Mouse (Mus musculus) forebrain, embryonic 11.5 days (tissue): ENCODE results near the gene Eif3l. TPM values are rescaled to one million over a fixed set of nuclear protein-coding genes. Genes with fewer than 3 reads are reported as not detected.

Experiments used
- ATAC-seq: fragments of 200-750 bp; cut with Nextera tagmentation; replicated peaks from 2 replicates; pipeline ENCODE4 v1.8.0; 2017; ENCODE audit warnings: moderate TSS enrichment; ENCODE audit not compliant: low FRiP score
- DNase-seq: peaks from one replicate; pipeline ENCODE4 v3.0.0-alpha.2; 2017; ENCODE audit warnings: low spot score
- H3K27ac ChIP-seq: fragments of 300-500 bp; sonication (generic); 2 replicates; pipeline ENCODE4 v1.5.1; 2014; ENCODE audit warnings: low read depth, low read length
- H3K27me3 ChIP-seq: fragments of 300-500 bp; sonication (generic); 2 replicates; pipeline ENCODE4 v1.6.1; 2014; ENCODE audit warnings: mild to moderate bottlenecking, low read length, mixed read lengths; ENCODE audit not compliant: control insufficient read depth, insufficient read depth
- H3K36me3 ChIP-seq: fragments of 300-500 bp; sonication (generic); 2 replicates; pipeline ENCODE4 v1.6.1; 2014; ENCODE audit warnings: mild to moderate bottlenecking, low read length, moderate library complexity, mixed read lengths; ENCODE audit not compliant: control insufficient read depth, insufficient read depth
- H3K4me1 ChIP-seq: fragments of 300-500 bp; sonication (generic); replicated peaks from 2 replicates; pipeline ENCODE4 v1.6.1; 2014; ENCODE audit warnings: low read length, mixed read lengths; ENCODE audit not compliant: control insufficient read depth, insufficient read depth
- H3K4me2 ChIP-seq: fragments of 300-500 bp; sonication (generic); 2 replicates; pipeline ENCODE4 v1.6.1; 2014; ENCODE audit warnings: low read depth, mild to moderate bottlenecking, low read length, moderate library complexity, mixed read lengths; ENCODE audit not compliant: severe bottlenecking
- H3K4me3 ChIP-seq: fragments of 300-500 bp; sonication (generic); 2 replicates; pipeline ENCODE4 v1.5.1; 2014; ENCODE audit warnings: low read depth, low read length
- H3K9ac ChIP-seq: fragments of 300-500 bp; sonication (generic); 2 replicates; pipeline ENCODE4 v1.6.1; 2014; ENCODE audit warnings: low read length
- H3K9me3 ChIP-seq: fragments of 300-500 bp; sonication (generic); 2 replicates; pipeline ENCODE4 v1.6.1; 2016; ENCODE audit warnings: low read length, mixed read lengths; ENCODE audit not compliant: control insufficient read depth
- WGBS: fragments of 180-500 bp; shearing (Covaris S2); extraction: QIAGEN DNeasy Blood & Tissue Kit; methylation state at CpG from one replicate; pipeline ENCODE4 v1.1.7; 2014; 5-methylcytosine and 5-hydroxymethylcytosine counted together
- polyA plus RNA-seq: library from polyadenylated mRNA; unstranded; fragments of >200 nt; fragmentation: Nextera tagmentation; extraction: Ambion mirVana; gene quantifications from 2 replicates; pipeline ENCODE4 v1.2.1, GENCODE M21; 2014

Eif3l gene
- polyA plus RNA-seq, 1 experiment from 2014 or later = 254 TPM

DNA sequence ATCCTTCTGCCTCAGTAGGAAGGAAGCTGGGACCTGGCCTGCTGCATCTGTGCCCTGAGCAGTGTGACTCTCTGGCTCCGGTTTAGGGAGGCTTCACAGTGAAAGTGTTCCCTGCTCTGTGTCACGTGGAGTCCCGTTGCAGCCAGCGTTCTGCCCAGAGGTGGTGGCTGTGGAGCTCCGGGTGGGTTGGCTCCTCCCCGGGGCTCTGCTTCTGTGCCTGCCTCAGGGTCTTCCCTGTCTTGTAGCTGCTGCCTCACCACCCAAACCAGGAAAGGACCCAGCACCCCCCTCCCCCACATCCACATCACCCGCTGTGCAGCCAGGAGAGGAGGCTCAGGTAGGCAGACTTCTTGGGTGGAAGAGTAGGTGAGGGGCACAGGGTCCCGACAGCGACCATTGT lies 44.5 kb downstream of the Eif3l start:
- H3K4me3 ChIP-seq = no peak overlapping the region
- H3K27me3 ChIP-seq = no peaks in the 10 kb centered on the region
- H3K27ac ChIP-seq = no peak overlapping the region
- ATAC-seq (no peak), DNase-seq (no peak)
- H3K4me2 ChIP-seq = no peak overlapping the region
- WGBS = 85% methylated on average over 9 of the region's 9 CpGs
- no peaks in the 10 kb centered on the region for H3K36me3 ChIP-seq
- no peaks in the 10 kb centered on the region for H3K9me3 ChIP-seq
- H3K4me1 ChIP-seq = no peaks in the 10 kb centered on the region
- H3K9ac ChIP-seq = no peak overlapping the region

DNA sequence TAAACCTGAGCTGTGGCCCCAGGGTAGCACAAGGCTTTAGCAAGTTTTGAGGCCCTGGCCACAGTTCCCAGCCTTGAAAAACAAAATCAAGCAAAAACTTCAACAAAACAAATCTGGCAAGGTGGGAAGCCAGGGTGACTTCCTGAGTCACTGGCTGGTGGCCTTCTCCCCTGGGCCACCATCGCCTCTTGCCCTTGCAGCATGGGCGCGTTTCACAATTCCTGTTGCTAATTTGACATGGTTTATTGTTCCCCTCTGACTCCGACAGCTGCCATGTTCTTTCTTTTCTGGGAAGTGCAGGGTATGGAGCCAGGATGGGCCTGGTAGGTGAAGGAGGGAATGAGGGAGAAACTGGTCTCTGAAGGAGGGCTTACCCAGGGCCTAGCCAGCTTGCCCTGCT lies 47.1 kb downstream of the Eif3l start:
- Histone ChIP-seq H3K27me3 (no peaks in the 10 kb centered on the region), H3K27ac (no peak overlapping the region), H3K9me3 (no peaks in the 10 kb centered on the region), H3K4me3 (no peak overlapping the region), H3K36me3 (no peaks in the 10 kb centered on the region), H3K4me2 (no peak overlapping the region), H3K9ac (no peak overlapping the region), H3K4me1 (no peaks in the 10 kb centered on the region)
- ATAC-seq = no peak
- DNase-seq = no peak
- WGBS = 90% methylated on average over 4 of the region's 4 CpGs

DNA sequence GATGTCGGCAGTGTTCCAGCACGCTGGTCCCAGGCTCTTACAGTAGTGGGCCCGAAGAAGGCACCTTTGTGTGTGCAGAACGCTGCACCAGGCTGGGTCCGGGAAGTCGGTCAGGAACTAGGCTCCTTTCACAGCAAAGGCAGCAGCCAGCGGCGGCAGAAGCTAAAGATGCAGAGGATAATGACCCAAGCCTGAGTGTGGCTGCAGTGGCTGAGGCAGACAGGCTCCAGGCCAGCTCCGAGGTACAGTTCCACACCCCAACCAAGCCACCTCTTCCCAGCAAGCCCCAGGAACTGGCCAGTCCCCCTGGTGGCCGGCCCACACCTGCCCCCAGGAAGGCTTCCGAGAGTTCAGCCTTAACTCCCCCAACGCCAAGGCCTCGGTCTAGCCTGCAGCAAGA lies 47.6 kb downstream of the Eif3l start:
- no peak overlapping the region for H3K4me3 ChIP-seq
- H3K36me3 ChIP-seq = no peaks in the 10 kb centered on the region; the same call in 1 of the 2 replicates

DNA sequence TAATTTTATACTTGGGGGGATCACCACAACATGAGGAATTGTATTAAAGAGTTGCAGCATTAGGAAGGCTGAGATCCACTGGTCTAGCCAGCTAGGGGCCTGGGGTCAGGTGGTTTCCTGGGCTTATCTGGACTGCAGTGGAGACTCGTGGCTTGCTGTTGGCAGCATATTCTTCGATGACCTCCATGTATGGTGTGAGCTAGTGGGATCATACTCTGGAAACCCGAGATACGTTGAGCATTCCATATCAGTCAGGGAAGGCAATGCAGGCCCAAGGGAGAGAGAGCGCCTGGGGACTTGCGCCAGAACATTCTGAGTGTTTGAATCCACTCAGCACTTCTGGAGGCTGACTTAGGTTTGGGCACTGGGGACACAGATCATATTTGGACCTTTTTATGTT lies 48.8 kb downstream of the Eif3l start:
- no peak overlapping the region for H3K4me3 ChIP-seq
- H3K9ac ChIP-seq = no peak overlapping the region
- H3K9me3 ChIP-seq = no peaks in the 10 kb centered on the region
- H3K36me3 ChIP-seq = no peaks in the 10 kb centered on the region; the same call in none of the 2 replicates
- no peaks in the 10 kb centered on the region for H3K4me1 ChIP-seq
- ATAC-seq (no peak), DNase-seq (no peak)
- no peak overlapping the region for H3K4me2 ChIP-seq
- H3K27me3 ChIP-seq = no peaks in the 10 kb centered on the region
- 89% methylated on average over 6 of the region's 6 CpGs for WGBS
- no peak overlapping the region for H3K27ac ChIP-seq

More for the DNA sequence above, 47.6 kb downstream of the Eif3l start:
- Histone ChIP-seq H3K27me3 (no peaks in the 10 kb centered on the region), H3K4me2 (no peak overlapping the region), H3K9ac (no peak overlapping the region), H3K9me3 (no peaks in the 10 kb centered on the region), H3K4me1 (no peaks in the 10 kb centered on the region), H3K27ac (no peak overlapping the region)
- WGBS = 84% methylated on average over 13 of the region's 13 CpGs
- DNase-seq (no peak), ATAC-seq (no peak)

DNA sequence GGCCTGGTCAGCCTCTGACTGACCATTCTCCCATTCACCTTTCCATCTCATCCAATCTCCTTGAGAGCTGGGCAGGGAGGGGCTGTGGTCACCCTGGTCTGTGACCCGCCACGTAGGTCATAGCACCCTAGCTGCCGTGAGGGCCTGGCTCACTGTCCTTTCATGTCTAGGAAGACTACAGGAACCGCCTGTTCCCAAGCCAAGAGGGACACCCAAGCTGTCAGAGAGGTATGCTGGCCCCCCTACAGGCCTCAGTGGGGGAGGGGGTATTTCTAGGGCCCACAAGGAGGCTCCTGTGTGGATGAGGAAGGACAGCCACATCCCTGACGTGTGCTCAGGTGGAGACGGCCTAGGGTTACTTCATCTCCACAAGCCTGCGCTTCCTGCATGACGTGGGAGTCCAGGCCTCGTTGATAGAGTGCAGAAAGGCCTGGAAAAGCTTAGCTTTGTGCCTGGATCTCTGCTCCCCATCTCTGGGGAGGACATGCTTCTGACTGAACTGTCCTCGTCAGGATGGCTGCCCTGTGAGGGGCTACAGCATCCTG lies 49.4 kb downstream of the Eif3l start:
- no peak for ATAC-seq
- no peaks in the 10 kb centered on the region for H3K9me3 ChIP-seq
- no peaks in the 10 kb centered on the region; the same call in none of the 2 replicates for H3K36me3 ChIP-seq

DNA sequence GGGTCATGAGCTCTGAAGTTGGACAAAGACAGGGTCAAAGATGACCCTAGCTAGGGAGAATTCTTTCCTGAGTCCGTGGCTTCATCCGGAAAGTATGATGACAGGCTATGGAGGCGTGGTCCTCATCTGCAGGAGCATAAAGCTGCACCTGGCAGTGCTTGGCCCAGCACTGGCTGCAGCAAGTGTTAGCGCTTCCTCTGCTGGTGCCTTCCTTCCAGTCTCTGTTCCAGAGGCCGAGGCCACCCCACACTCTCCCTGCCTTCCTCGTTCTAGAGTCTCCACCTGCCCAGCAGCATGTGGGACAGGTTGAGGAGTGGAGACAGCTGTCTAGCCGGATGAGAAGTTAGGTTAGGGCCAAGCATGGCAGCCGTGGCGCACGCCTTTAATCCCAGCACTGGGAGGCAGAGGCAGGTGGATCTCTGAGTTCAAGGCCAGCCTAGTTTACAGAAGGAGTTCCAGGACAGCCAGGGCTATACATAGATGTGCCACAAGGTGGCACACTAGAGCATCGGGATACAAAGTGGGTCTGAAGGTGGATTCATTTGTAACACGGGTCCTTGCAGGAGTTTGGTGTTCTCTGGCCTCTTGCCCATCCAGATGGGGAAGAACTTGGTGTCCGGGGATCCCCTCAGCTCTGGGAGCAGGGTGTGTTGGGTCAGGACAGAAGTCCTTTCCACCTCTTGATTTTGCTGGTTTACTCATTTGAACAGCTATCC lies 51.4 kb downstream of the Eif3l start:
- WGBS = 82% methylated on average over 13 of the region's 13 CpGs
- no peak for ATAC-seq
- H3K36me3 ChIP-seq = no peaks in the 10 kb centered on the region; the same call in none of the 2 replicates
- H3K9me3 ChIP-seq = no peaks in the 10 kb centered on the region
- no peak overlapping the region for H3K27ac ChIP-seq
- no peak overlapping the region for H3K4me3 ChIP-seq
- DNase-seq = peak; percentile 74
- no peaks in the 10 kb centered on the region for H3K4me1 ChIP-seq
- no peak overlapping the region for H3K4me2 ChIP-seq
- H3K27me3 ChIP-seq = no peaks in the 10 kb centered on the region
- no peak overlapping the region for H3K9ac ChIP-seq

More for the DNA sequence above, 49.4 kb downstream of the Eif3l start:
- H3K4me3 ChIP-seq = no peak overlapping the region
- no peak for DNase-seq
- H3K27me3 ChIP-seq = no peaks in the 10 kb centered on the region
- WGBS = 79% methylated on average over 10 of the region's 10 CpGs
- H3K27ac ChIP-seq = no peak overlapping the region
- no peak overlapping the region for H3K9ac ChIP-seq
- H3K4me2 ChIP-seq = no peak overlapping the region
- H3K4me1 ChIP-seq = no peaks in the 10 kb centered on the region

DNA sequence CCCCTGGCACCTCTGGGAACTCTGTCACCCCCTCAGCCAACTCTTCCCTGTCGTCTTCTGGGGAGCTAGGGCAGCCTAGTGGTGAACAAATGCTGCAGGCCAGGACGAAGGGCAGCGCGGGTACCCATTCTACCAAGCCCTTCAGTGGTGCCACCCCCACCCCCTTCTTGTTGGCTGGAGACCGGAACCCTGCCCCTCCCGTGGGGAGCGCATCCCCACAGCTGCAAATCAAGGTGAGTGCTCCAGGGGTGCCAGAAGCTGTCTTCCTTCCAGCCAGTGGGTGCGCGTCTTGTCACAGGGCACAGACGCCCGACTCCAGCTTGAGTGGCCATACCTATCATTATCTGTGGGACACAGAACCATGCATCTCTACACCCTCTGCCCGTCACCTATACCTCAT lies 52.1 kb downstream of the Eif3l start:
- H3K36me3 ChIP-seq = no peaks in the 10 kb centered on the region; the same call in none of the 2 replicates
- H3K4me1 ChIP-seq = no peaks in the 10 kb centered on the region
- no peak overlapping the region for H3K9ac ChIP-seq
- H3K27me3 ChIP-seq = no peaks in the 10 kb centered on the region
- ATAC-seq = no peak
- no peak overlapping the region for H3K4me2 ChIP-seq
- no peak overlapping the region for H3K4me3 ChIP-seq
- no peak overlapping the region for H3K27ac ChIP-seq
- DNase-seq = no peak
- no peaks in the 10 kb centered on the region for H3K9me3 ChIP-seq
- 92% methylated on average over 12 of the region's 12 CpGs for WGBS

DNA sequence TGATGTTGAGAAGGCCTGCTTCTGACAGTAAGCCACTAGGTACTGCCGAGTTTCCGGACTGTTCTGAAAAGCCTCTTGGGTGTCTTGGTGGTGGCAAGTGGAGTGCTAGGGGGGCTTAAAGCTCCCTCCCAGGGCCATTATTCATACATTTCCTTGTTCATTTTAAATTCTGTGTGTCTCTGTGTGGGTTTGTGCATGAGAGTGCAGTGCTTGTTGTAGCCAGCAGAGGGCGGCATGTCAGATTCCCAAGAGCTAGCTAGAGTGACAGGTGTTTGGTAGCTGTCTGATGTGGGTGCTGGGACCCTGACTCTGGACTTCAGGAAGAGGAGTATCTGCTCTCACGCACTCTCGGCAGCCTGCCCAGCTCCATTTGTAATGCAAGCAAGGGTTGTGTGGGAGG lies 53.2 kb downstream of the Eif3l start:
- Histone ChIP-seq H3K27ac (no peak overlapping the region), H3K27me3 (no peaks in the 10 kb centered on the region), H3K9ac (no peak overlapping the region), H3K4me2 (no peak overlapping the region), H3K4me3 (no peak overlapping the region), H3K36me3 (no peaks in the 10 kb centered on the region; the same call in none of the 2 replicates), H3K9me3 (no peaks in the 10 kb centered on the region), H3K4me1 (no peaks in the 10 kb centered on the region)
- ATAC-seq (no peak), DNase-seq (no peak)
- WGBS = 96% methylated on average over 5 of the region's 5 CpGs

DNA sequence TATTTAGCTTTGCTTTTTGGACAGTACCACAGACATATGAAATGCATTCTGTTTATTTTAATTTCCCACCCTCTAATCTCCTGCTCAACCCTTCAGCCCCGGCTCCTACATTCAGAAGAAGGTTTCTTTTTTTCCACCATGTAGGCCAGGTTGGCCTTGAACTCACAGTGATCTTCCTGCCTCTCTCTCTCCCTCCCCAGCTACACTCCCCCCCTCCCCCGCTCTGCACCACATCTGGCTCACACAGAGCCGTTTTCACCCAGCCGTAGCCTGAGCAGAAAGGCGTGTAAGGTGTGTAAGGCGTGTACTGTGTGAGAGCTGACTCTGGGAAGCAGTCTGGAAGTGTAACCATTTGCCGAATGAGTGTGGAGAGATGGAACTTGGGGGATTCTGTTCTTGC lies 54.3 kb downstream of the Eif3l start:
- ATAC-seq (no peak), DNase-seq (no peak)
- H3K4me3 ChIP-seq = no peak overlapping the region
- no peaks in the 10 kb centered on the region for H3K27me3 ChIP-seq
- H3K36me3 ChIP-seq = no peaks in the 10 kb centered on the region; the same call in none of the 2 replicates
- no peaks in the 10 kb centered on the region for H3K9me3 ChIP-seq
- H3K27ac ChIP-seq = no peak overlapping the region
- no peaks in the 10 kb centered on the region for H3K4me1 ChIP-seq
- H3K9ac ChIP-seq = no peak overlapping the region
- 83% methylated on average over 7 of the region's 7 CpGs for WGBS
- H3K4me2 ChIP-seq = no peak overlapping the region
